9 mouse cellular contexts compared by ENCODE assay signal in the genomic region with DNA sequence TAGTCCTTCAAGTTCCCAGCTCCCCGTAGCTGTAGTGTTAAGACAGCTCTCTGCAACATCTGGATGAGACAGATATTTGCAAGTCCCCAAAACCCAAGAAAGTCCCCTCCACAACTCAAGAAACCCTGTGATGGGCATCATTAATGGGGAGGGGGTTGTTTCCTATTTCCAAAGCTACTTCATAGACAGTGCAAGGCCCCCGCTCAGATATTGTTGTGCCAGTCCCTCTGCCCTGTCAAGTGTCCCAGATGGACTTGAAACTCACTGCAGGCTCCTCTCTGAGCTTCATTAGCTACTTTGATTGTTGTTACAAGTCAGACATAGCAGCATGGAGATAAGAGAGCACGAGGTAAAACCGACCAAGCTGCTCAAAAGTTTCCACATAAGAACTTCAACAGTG.
DNase-seq lines count a peak whose midpoint lies in the region; ATAC-seq and TF ChIP-seq lines count a peak whose summit lies in the region.
"Had no signal": no experiment of that assay in that cellular context is flagged by ENCODE, and none has a peak within 500 bp of the region (broad histone marks: within the 10 kb centered on the region; RNA-seq: fewer than 3 reads in every experiment).

No protein-coding gene starts in this region.

- TF ChIP-seq CTCF in kidney, adult 2 months (conservative IDR thresholded peaks at IDR 0.05; ENCODE audit: insufficient read depth, insufficient read length, low read depth, low read length): no peak

- H3K4me2 ChIP-seq in embryonic facial prominence, embryonic 15.5 days (replicated peaks): peak overlapping the region; percentile 57
- H3K4me2 ChIP-seq in hindbrain, embryonic 15.5 days: peak overlapping the region; percentile 57
- peak overlapping the region; percentile 61 for H3K4me2 ChIP-seq in midbrain, embryonic 14.5 days (ENCODE audit: low read length)

- H3K9ac ChIP-seq in embryonic facial prominence, embryonic 15.5 days: peak overlapping the region; percentile 37; the same call in 1 of the 2 replicates
- no peak overlapping the region; the same call in 1 of the 2 replicates for H3K9ac ChIP-seq in hindbrain, embryonic 15.5 days
- peak overlapping the region; percentile 24; the same call in 1 of the 2 replicates for H3K9ac ChIP-seq in midbrain, embryonic 14.5 days (replicated peaks; ENCODE audit: low read length)

- peak overlapping the region; percentile 53 for H3K4me3 ChIP-seq in kidney, adult 2 months (ENCODE audit: insufficient read depth, low read depth, low read length)
- H3K4me3 ChIP-seq in embryonic facial prominence, embryonic 15.5 days (replicated peaks): peak overlapping the region; percentile 40
- H3K4me3 ChIP-seq in hindbrain, embryonic 15.5 days: peak overlapping the region; percentile 37
- H3K4me3 ChIP-seq in midbrain, embryonic 14.5 days (replicated peaks; ENCODE audit: low read depth, low read length): peak overlapping the region; percentile 32

- no peaks in the 10 kb centered on the region for H3K9me3 ChIP-seq in embryonic facial prominence, embryonic 15.5 days (replicated peaks)
- H3K9me3 ChIP-seq in hindbrain, embryonic 15.5 days: no peaks in the 10 kb centered on the region
- H3K9me3 ChIP-seq in midbrain, embryonic 14.5 days (ENCODE audit: control insufficient read depth, low read length): no peaks in the 10 kb centered on the region
- H3K9me3 ChIP-seq: G1E had no signal

- no peak for TF ChIP-seq POLR2A in kidney, adult 2 months (IDR thresholded peaks at IDR 0.05; ENCODE audit: low read depth, low read length)

- 36% methylated on average over 4 of the region's 4 CpGs for WGBS in kidney, adult 2 months
- WGBS in embryonic facial prominence, embryonic 15.5 days: 33% methylated on average over 4 of the region's 4 CpGs
- 23% methylated on average over 4 of the region's 4 CpGs for WGBS in hindbrain, embryonic 15.5 days
- WGBS in midbrain, embryonic 14.5 days: 22% methylated on average over 4 of the region's 4 CpGs

- peaks cover 21% of the 10 kb centered on the region; the same call in 1 of the 2 replicates for H3K4me1 ChIP-seq in kidney, adult 2 months (ENCODE audit: control insufficient read depth, insufficient read depth, low read length)
- peaks cover 62% of the 10 kb centered on the region for H3K4me1 ChIP-seq in embryonic facial prominence, embryonic 15.5 days
- peaks cover 57% of the 10 kb centered on the region for H3K4me1 ChIP-seq in hindbrain, embryonic 15.5 days (replicated peaks)
- H3K4me1 ChIP-seq in midbrain, embryonic 14.5 days (ENCODE audit: control insufficient read depth, insufficient read depth, low read length): peaks cover 24% of the 10 kb centered on the region

- H3K36me3 ChIP-seq in kidney, adult 2 months (ENCODE audit: control insufficient read depth, insufficient read depth, low read length): no peaks in the 10 kb centered on the region
- H3K36me3 ChIP-seq in embryonic facial prominence, embryonic 15.5 days: no peaks in the 10 kb centered on the region
- no peaks in the 10 kb centered on the region for H3K36me3 ChIP-seq in hindbrain, embryonic 15.5 days
- no peaks in the 10 kb centered on the region for H3K36me3 ChIP-seq in midbrain, embryonic 14.5 days (ENCODE audit: control insufficient read depth, insufficient read depth, low read length)
- H3K36me3 ChIP-seq: G1E had no signal

- H3K27ac ChIP-seq in kidney, adult 2 months (ENCODE audit: insufficient read depth, low read depth, low read length): peak overlapping the region; percentile 74
- H3K27ac ChIP-seq in embryonic facial prominence, embryonic 15.5 days (replicated peaks): peak overlapping the region; percentile 91
- H3K27ac ChIP-seq in hindbrain, embryonic 15.5 days (replicated peaks): peak overlapping the region; percentile 79
- H3K27ac ChIP-seq in midbrain, embryonic 14.5 days (replicated peaks; ENCODE audit: low read depth, low read length): peak overlapping the region; percentile 74; the same call in 1 of the 2 replicates

- no peak for DNase-seq in kidney, adult 2 months
- no peak for DNase-seq in kidney, postnatal 14 days
- DNase-seq in midbrain, embryonic 14.5 days: no peak
- no peak for DNase-seq in embryo, embryonic 9.5 days (ENCODE audit: extremely low spot score)
- no peak for DNase-seq in layer of hippocampus, postnatal 25 days (ENCODE audit: extremely low spot score in 1 of 2, low spot score in 1 of 2)
- no peak for DNase-seq in right cerebral cortex, adult 2 months (ENCODE audit: low spot score in 2 of 2)

- H3K27me3 ChIP-seq in kidney, adult 2 months (replicated peaks; ENCODE audit: control insufficient read depth, insufficient read depth, low read length): no peaks in the 10 kb centered on the region
- no peaks in the 10 kb centered on the region for H3K27me3 ChIP-seq in embryonic facial prominence, embryonic 15.5 days
- H3K27me3 ChIP-seq in hindbrain, embryonic 15.5 days: no peaks in the 10 kb centered on the region
- no peaks in the 10 kb centered on the region for H3K27me3 ChIP-seq in midbrain, embryonic 14.5 days (ENCODE audit: control insufficient read depth, insufficient read depth, low read length)

- ATAC-seq in embryonic facial prominence, embryonic 15.5 days (ENCODE audit: insufficient number of reproducible peaks, low FRiP score, low TSS enrichment, low read depth): no peak
- ATAC-seq in hindbrain, embryonic 15.5 days (ENCODE audit: low FRiP score, low read depth): no peak
- no peak for ATAC-seq in midbrain, embryonic 14.5 days (ENCODE audit: low FRiP score, low TSS enrichment)
